Mouse (Mus musculus): Measurements from ENCODE around the gene Krt14. TPM values are rescaled to one million over a fixed set of nuclear protein-coding genes. Genes with fewer than 3 reads are reported as not detected.
"Not testable (repeated sequence)": the region's sequence is repeated elsewhere in the genome, so short reads cannot be mapped to it uniquely, and the experiment has no call there.

The Krt14 gene
- polyA plus RNA-seq (2015; fragmentation: Nextera tagmentation; extraction: Ambion mirVana) = 0.19 and 0.28 TPM in 2 replicates

GRCm38 (mm10) chr11:100207498-100207897 is at the start of gene Krt14:
Gene Krt14 (minus strand): TSS chr11:100207548.
- Histone ChIP-seq H3K4me2 (ENCODE audit: low read length) (no peak within 1 kb of the TSS), H3K4me1 (ENCODE audit: control insufficient read depth, insufficient read depth, low read length) (no peaks in the 10 kb centered on the region), H3K36me3 (ENCODE audit: control insufficient read depth, insufficient read depth, low read length) (no peaks in the 10 kb centered on the region), H3K4me3 (ENCODE audit: low read depth, low read length) (no peak within 1 kb of the TSS), H3K27me3 (ENCODE audit: control insufficient read depth, insufficient read depth, low read depth, low read length) (no peaks in the 10 kb centered on the region), H3K9ac (ENCODE audit: low read depth, low read length) (no peak within 1 kb of the TSS), H3K27ac (ENCODE audit: low read length) (no peak within 1 kb of the TSS), H3K9me3 (replicated peaks; ENCODE audit: control insufficient read depth, low read length, poor library complexity, severe bottlenecking) (no peaks in the 10 kb centered on the region)
- WGBS = 93% methylated on average over 8 of the region's 8 CpGs
- ATAC-seq = no peak

GRCm38 (mm10) chr11:100255514-100255913 is 48.2 kb upstream of the Krt14 start:
- no peaks in the 10 kb centered on the region for H3K9me3 ChIP-seq (replicated peaks; ENCODE audit: control insufficient read depth, low read length, poor library complexity, severe bottlenecking)
- no peaks in the 10 kb centered on the region for H3K36me3 ChIP-seq (ENCODE audit: control insufficient read depth, insufficient read depth, low read length)
- no peak overlapping the region for H3K4me3 ChIP-seq (ENCODE audit: low read depth, low read length)
- no peak for ATAC-seq
- no peak overlapping the region for H3K9ac ChIP-seq (ENCODE audit: low read depth, low read length)
- 94% methylated on average over 6 of the region's 6 CpGs for WGBS
- H3K27me3 ChIP-seq (ENCODE audit: control insufficient read depth, insufficient read depth, low read depth, low read length) = no peaks in the 10 kb centered on the region
- no peak overlapping the region for H3K4me2 ChIP-seq (ENCODE audit: low read length)
- H3K4me1 ChIP-seq (ENCODE audit: control insufficient read depth, insufficient read depth, low read length) = peaks cover 4% of the 10 kb centered on the region
- H3K27ac ChIP-seq (ENCODE audit: low read length) = no peak overlapping the region

- ATAC-seq = no peak
- no peak overlapping the region for H3K27ac ChIP-seq (ENCODE audit: low read length)
- 80% methylated on average over 5 of the region's 5 CpGs for WGBS
These were observed 47.2 kb upstream of the Krt14 start for GRCm38 (mm10) chr11:100254360-100255090.

GRCm38 (mm10) chr11:100248852-100249465 is 41.6 kb upstream of the Krt14 start, which contains the start of gene Krt16:
Gene Krt16 (minus strand): TSS chr11:100248902.
- H3K27me3 ChIP-seq (ENCODE audit: control insufficient read depth, insufficient read depth, low read depth, low read length) = no peaks in the 10 kb centered on the region
- no peaks in the 10 kb centered on the region for H3K4me1 ChIP-seq (ENCODE audit: control insufficient read depth, insufficient read depth, low read length)
- no peak within 1 kb of the TSS for H3K9ac ChIP-seq (ENCODE audit: low read depth, low read length)
- ATAC-seq = no peak
- WGBS = 87% methylated on average over 7 of the region's 7 CpGs
- no peak within 1 kb of the TSS for H3K4me2 ChIP-seq (ENCODE audit: low read length)
- H3K36me3 ChIP-seq (ENCODE audit: control insufficient read depth, insufficient read depth, low read length) = no peaks in the 10 kb centered on the region
- no peak within 1 kb of the TSS for H3K4me3 ChIP-seq (ENCODE audit: low read depth, low read length)
- H3K27ac ChIP-seq (ENCODE audit: low read length) = no peak within 1 kb of the TSS
- no peaks in the 10 kb centered on the region for H3K9me3 ChIP-seq (replicated peaks; ENCODE audit: control insufficient read depth, low read length, poor library complexity, severe bottlenecking)

More at GRCm38 (mm10) chr11:100254360-100255090, 47.2 kb upstream of the Krt14 start:
- Histone ChIP-seq H3K9ac (ENCODE audit: low read depth, low read length) (no peak overlapping the region), H3K36me3 (ENCODE audit: control insufficient read depth, insufficient read depth, low read length) (no peaks in the 10 kb centered on the region), H3K4me1 (ENCODE audit: control insufficient read depth, insufficient read depth, low read length) (peaks cover 4% of the 10 kb centered on the region), H3K4me3 (ENCODE audit: low read depth, low read length) (no peak overlapping the region), H3K27me3 (ENCODE audit: control insufficient read depth, insufficient read depth, low read depth, low read length) (no peaks in the 10 kb centered on the region), H3K9me3 (replicated peaks; ENCODE audit: control insufficient read depth, low read length, poor library complexity, severe bottlenecking) (no peaks in the 10 kb centered on the region), H3K4me2 (ENCODE audit: low read length) (no peak overlapping the region)

- not testable (repeated sequence) for H3K27me3 ChIP-seq (ENCODE audit: control insufficient read depth, insufficient read depth, low read depth, low read length); H3K4me2 ChIP-seq (ENCODE audit: low read length); H3K9me3 ChIP-seq (replicated peaks; ENCODE audit: control insufficient read depth, low read length, poor library complexity, severe bottlenecking); H3K27ac ChIP-seq (ENCODE audit: low read length); H3K4me3 ChIP-seq (ENCODE audit: low read depth, low read length); H3K4me1 ChIP-seq (ENCODE audit: control insufficient read depth, insufficient read depth, low read length); H3K9ac ChIP-seq (ENCODE audit: low read depth, low read length); H3K36me3 ChIP-seq (ENCODE audit: control insufficient read depth, insufficient read depth, low read length); ATAC-seq
- WGBS = 68% methylated on average over 7 of the region's 7 CpGs
These were observed 39.1 kb upstream of the Krt14 start for GRCm38 (mm10) chr11:100246471-100246870.

GRCm38 (mm10) chr11:100240272-100240671 is 32.9 kb upstream of the Krt14 start:
- H3K4me1 ChIP-seq (ENCODE audit: control insufficient read depth, insufficient read depth, low read length); H3K27ac ChIP-seq (ENCODE audit: low read length); H3K9ac ChIP-seq (ENCODE audit: low read depth, low read length); H3K36me3 ChIP-seq (ENCODE audit: control insufficient read depth, insufficient read depth, low read length); H3K27me3 ChIP-seq (ENCODE audit: control insufficient read depth, insufficient read depth, low read depth, low read length); ATAC-seq; H3K4me3 ChIP-seq (ENCODE audit: low read depth, low read length); H3K4me2 ChIP-seq (ENCODE audit: low read length); H3K9me3 ChIP-seq (replicated peaks; ENCODE audit: control insufficient read depth, low read length, poor library complexity, severe bottlenecking): not testable (repeated sequence)
- 89% methylated on average over 4 of the region's 4 CpGs for WGBS

- H3K9ac ChIP-seq (ENCODE audit: low read depth, low read length) = no peak overlapping the region
- no peak overlapping the region for H3K27ac ChIP-seq (ENCODE audit: low read length)
- 70% methylated on average over 8 of the region's 8 CpGs for WGBS
- H3K4me1 ChIP-seq (ENCODE audit: control insufficient read depth, insufficient read depth, low read length) = no peaks in the 10 kb centered on the region
- no peaks in the 10 kb centered on the region for H3K36me3 ChIP-seq (ENCODE audit: control insufficient read depth, insufficient read depth, low read length)
- no peak for ATAC-seq
- H3K27me3 ChIP-seq (ENCODE audit: control insufficient read depth, insufficient read depth, low read depth, low read length) = no peaks in the 10 kb centered on the region
- H3K4me2 ChIP-seq (ENCODE audit: low read length) = no peak overlapping the region
- no peak overlapping the region for H3K4me3 ChIP-seq (ENCODE audit: low read depth, low read length)
- H3K9me3 ChIP-seq (replicated peaks; ENCODE audit: control insufficient read depth, low read length, poor library complexity, severe bottlenecking) = peaks cover 8% of the 10 kb centered on the region; the same call in 1 of the 2 replicates
These were observed 14.4 kb upstream of the Krt14 start for GRCm38 (mm10) chr11:100221741-100222140.

GRCm38 (mm10) chr11:100219304-100219703 is 12.0 kb upstream of the Krt14 start:
- Histone ChIP-seq H3K4me3 (ENCODE audit: low read depth, low read length) (no peak overlapping the region), H3K36me3 (ENCODE audit: control insufficient read depth, insufficient read depth, low read length) (no peaks in the 10 kb centered on the region), H3K27me3 (ENCODE audit: control insufficient read depth, insufficient read depth, low read depth, low read length) (no peaks in the 10 kb centered on the region), H3K4me1 (ENCODE audit: control insufficient read depth, insufficient read depth, low read length) (no peaks in the 10 kb centered on the region), H3K9ac (ENCODE audit: low read depth, low read length) (no peak overlapping the region), H3K27ac (ENCODE audit: low read length) (no peak overlapping the region), H3K4me2 (ENCODE audit: low read length) (no peak overlapping the region), H3K9me3 (replicated peaks; ENCODE audit: control insufficient read depth, low read length, poor library complexity, severe bottlenecking) (no peaks in the 10 kb centered on the region)
- ATAC-seq = no peak
- 84% methylated on average over 4 of the region's 4 CpGs for WGBS

GRCm38 (mm10) chr11:100208542-100208941 is 1.2 kb upstream of the Krt14 start:
- ATAC-seq = no peak

More at GRCm38 (mm10) chr11:100208542-100208941, 1.2 kb upstream of the Krt14 start:
- Histone ChIP-seq H3K4me1 (ENCODE audit: control insufficient read depth, insufficient read depth, low read length) (no peaks in the 10 kb centered on the region), H3K36me3 (ENCODE audit: control insufficient read depth, insufficient read depth, low read length) (no peaks in the 10 kb centered on the region), H3K9ac (ENCODE audit: low read depth, low read length) (no peak overlapping the region), H3K27ac (ENCODE audit: low read length) (no peak overlapping the region), H3K27me3 (ENCODE audit: control insufficient read depth, insufficient read depth, low read depth, low read length) (no peaks in the 10 kb centered on the region), H3K4me3 (ENCODE audit: low read depth, low read length) (no peak overlapping the region), H3K9me3 (replicated peaks; ENCODE audit: control insufficient read depth, low read length, poor library complexity, severe bottlenecking) (no peaks in the 10 kb centered on the region), H3K4me2 (ENCODE audit: low read length) (no peak overlapping the region)
- 68% methylated on average over 6 of the region's 6 CpGs for WGBS
